Mouse (Mus musculus): Measurements from ENCODE around the gene Izumo4. TPM values are rescaled to one million over a fixed set of nuclear protein-coding genes. Genes with fewer than 3 reads are reported as not detected.

Izumo4 gene
- total RNA-seq, 4 experiments from 2014 or later, result 56.6 to 73.2 (median 69.8) TPM

DNA sequence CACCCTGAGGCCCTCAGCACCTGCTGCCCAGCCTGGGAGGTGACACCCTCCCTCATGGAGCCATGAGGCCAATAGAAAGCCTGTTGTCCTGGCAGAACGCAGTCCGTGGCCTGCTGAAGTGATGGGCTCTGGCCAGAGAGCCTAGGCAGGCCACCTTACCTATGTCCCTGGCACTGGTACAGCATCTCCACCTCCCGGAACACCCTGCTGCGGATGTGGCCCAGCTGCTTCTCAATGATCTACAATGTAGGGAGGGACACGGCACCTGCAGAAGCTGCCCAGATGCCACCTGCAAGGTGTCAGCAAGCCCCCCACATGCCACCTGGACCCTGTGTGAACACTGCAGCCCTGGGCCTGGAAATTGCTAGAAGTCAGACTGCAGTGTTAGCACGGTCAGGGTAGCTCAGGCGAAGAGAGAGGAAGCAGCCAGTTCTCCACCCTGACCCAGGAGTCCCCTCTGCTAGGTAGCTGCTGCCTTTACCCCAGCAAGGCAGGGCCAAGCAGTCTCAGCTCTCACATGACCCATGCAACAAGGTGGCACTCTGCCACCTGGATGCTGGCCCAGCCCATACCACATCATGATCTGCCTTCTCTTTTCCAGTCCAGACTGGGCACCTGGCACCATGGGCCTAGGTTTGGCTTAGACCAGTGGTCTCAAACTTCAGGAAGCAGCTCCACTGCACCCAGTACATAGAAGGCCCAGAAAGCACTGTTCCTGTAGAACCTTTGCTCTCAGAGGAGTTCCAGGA lies 32.1 kb upstream of the Izumo4 start:
- no peak for DNase-seq (ENCODE audit: low spot score in 2 of 2)

DNA sequence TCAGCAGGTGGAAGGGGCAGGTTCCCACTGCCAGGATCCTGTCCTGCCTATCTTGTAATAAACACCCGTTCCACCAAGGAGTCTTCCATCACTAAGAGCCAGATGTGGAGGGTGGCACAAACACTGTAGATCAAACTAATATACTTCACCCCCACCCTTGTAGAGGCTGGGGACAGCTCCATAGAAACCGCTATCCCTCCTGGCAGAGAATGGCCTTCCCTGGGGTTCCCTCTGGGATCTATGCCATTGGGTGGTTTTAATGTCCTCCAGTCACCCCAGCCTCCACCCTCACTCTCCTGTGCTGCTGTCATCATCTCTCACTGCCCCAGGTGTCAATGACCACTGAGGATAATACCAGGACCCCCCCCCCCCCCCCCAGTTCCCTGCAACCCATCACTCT lies 31.5 kb upstream of the Izumo4 start:
- DNase-seq (ENCODE audit: low spot score in 2 of 2), result no peak

DNA sequence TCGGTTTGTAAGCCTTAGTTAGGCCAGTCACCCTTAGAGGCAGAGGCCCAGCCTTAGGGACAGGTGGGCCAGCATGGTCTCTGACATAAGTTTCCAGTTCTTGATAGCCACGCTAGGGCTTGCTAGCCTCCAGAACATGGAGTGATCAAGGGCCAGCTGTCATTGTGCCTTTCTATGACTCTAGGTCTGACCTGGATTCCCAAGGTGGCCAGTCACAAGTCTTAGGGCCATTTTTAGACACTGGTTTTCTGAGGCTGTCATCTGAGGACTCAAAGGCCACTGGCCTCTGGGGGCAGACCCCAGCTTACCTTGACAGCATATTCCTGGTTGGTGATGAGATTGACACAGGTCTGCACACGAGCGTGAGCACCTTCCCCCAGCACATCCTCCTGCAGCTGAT lies 30.7 kb upstream of the Izumo4 start:
- DNase-seq (ENCODE audit: low spot score in 2 of 2), result no peak

DNA sequence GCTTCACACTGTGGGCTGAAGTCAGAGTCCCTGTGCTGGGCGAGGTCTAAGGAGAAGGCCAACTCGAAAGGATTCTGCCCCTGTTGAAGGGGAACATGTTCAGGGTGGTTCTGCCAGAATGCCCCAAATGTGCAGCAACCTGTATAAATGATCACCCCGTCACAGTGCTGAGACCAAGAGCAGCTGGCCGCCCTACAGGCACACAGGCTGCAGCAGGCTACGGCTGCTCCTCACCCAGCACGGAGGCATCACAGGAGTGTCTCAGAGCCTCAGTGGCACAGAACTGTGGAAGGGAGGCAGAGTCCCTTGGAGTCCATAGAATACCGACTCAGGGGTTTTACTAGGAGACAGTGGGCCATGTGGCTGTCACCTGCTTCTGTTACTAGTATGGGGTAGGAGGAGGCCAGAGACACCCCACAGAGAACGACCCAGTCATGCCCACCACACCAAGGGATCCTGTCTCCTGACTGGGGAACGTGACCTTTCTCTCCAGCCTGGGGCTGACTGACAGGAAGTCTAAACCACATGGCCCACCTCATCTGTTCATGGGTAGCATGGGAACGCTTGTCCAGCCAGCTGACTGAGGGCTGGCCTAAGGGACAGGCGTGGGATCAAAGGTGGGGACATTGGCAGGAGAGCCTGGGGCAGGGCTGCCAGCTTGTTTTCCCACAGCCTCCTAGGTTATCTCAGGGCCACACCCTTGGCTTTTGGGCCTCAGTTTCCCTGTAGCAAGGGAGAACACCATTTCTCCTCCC lies 29.9 kb upstream of the Izumo4 start:
- DNase-seq (ENCODE audit: low spot score in 2 of 2), result no peak

DNA sequence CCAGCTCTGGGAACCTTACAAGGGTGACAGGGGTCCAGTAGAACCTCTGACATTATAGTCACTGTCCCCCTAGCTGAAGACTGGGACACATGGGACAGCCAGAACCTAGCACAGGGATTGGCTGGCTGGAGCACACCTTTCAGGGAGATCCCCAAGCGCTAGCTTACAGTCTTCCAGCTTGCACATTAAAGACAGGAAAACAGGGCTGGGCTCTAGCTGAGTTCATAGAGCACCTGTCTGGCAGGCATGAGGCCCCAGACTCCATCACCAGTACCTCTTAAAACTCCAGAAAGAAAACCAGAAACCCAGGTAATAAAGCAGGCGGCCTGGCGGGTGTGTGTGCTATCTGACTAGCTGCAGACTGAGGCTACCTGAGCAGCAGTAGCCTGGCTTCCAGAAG lies 28.3 kb upstream of the Izumo4 start:
- no peak for DNase-seq (ENCODE audit: low spot score in 2 of 2)

DNA sequence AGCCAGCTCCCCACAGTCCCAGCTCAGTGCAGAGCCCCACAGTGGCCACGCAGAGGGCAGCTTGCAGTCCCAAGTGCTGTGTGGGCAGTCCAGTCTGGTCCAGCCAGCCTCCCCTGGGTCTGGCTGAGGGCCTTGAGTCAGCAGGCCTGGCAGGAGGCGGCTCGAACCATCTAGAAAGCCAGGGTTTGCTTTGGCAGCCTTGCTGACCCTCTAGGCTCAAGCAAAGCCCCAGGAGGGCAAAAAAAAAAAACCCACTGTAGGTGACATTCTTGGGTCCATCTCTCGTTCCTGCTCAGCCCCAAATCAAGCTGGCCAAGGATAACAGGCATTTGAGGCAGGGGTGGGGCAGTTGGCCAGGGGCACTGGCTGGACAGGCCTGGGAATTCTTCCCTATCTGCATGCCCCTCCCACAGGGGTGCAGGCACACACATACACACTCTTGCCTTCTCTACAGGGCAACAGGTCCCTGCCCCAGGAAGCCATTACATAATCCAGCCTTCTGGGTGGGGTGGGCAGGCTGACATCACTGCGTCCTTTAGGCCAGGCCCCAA lies 27.7 kb upstream of the Izumo4 start:
- no peak for DNase-seq (ENCODE audit: low spot score in 2 of 2)

DNA sequence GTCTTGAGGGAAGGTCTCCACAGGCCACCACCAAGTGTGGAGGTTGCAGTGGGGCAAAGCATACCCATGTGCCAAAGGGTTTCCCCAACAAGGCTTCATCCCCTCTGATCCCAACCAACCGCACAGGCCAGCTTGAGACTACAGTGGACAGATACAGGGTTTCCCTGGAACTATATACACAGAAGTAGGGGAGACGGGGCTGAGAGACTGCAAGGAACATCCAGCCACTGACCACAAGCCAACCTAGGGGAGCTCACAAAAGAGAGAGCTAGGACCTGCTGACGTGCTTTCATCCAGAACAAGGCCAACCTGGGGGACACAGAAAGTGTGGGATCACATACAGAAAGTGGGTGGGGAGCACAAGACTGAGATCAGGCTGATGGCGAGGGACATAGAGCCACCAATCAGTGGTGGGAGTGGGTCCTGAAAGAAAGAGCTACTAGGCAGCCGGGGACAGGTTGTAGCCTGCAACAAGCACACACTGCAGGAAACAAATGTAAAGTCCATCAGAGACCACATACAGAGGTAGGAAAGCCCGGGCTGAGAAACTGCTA lies 27.1 kb upstream of the Izumo4 start:
- no peak for DNase-seq (ENCODE audit: low spot score in 2 of 2)

DNA sequence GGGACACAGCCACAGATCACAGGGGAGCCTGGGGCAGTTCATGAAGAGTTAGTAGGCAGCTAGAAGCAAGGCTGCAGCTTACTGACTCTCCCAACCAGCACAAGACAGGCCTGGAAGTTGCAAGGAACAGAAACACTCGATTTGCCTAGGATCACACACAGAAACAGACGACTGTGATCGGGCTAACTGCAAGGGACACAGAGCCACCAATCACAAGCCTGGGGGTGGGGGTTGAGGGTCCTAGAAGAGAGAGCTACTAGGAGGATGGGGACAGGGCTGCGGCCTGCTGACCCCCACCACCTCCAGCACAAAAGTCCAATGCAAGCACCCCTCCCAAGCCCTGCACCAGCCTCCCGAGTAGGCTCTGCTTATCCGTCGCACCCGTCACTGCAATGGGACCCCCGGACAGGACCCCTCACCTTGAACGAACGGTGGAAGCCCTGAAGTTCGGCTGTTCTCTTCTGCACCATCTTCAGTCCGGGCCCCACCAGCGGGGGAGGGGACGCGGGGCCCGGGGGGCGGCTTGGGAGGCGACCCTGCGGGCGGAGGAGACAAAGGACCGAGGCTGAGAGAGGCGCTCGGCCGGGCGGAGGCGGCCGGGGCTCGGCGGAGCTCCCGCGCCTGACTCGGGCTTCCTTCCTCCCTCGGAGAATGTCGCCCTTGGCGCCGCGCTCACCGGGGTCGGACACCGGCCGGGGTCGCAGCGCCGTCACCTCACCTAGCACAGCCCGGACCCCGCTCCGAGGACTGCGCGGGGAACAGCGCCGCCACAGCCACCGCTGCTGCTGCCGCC lies 26.4 kb upstream of the Izumo4 start:
- DNase-seq (ENCODE audit: low spot score in 2 of 2), result peak in 1 of 2 experiments; percentile 41

DNA sequence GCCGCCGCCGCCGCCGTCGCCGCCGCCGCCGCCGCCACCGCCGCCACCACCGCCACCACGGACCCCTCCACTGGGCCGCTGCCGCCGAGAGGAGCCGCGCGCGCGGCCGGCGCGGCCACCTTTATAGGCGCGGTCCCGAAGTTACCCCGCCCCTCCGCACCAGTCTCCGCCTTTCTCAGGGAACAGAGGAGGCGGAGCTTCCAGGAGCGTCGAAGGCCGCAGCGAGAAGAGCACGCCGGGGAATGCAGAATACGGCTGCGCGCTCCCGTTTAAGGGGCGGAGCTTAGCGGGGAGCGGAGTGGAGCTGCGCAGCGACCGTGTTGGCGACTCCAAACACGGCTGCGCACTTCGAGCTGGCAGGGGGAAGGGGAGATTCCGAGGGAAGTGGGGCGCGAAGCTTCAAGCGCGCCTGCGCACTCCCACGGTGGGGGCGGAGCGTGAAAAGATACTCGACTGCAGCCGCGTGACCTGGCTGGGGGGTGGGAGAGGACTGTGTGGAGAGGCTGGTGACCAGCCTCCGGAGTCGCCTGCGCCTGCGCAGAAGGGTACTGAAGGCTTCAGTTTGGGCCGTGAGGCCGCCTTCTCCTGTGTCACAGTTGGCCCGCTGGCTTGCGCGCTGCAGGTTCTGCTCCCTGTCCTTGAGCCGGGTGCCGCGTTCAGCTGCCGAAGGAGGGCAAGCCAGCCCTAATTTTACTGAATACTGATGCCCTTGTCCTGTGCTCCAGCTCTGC lies 25.6 kb upstream of the Izumo4 start:
- DNase-seq (ENCODE audit: low spot score in 2 of 2), result peak; percentile 99

DNA sequence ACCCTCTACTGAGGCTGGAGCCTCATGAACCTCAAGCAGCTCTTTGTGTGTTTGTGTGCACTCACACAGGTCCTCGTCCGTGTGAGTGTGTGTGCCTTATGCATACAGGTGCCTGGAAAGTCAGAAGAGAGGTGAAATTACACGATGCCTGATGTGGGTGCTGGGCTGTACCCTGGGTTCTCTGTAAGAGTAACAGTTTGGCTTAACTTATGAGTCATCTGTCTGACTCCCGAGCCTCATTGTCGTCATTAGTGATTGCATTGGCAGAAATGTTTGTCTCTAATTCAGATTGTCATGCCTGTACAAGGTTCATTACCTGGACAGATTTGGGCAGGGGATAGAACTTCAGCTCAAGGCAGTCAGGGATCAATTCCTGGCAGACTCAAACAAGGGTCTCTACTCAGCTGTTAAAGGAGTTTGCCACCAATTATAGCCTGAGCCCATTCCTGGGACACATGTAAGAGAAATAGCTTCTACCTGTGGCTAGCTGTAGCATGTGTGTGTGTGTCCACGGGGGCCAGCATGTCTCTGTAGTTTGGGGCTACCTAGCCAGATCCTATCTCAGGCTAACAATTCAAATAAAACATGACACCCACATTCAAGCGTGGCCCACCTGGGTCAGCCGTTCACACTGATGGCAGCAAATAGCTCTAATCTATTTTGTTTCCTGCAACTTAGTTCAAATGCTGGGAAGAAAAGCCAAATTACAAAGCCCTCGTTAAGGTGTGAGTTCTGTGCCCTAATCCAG lies 24.7 kb upstream of the Izumo4 start:
- no peak for DNase-seq (ENCODE audit: low spot score in 2 of 2)

DNA sequence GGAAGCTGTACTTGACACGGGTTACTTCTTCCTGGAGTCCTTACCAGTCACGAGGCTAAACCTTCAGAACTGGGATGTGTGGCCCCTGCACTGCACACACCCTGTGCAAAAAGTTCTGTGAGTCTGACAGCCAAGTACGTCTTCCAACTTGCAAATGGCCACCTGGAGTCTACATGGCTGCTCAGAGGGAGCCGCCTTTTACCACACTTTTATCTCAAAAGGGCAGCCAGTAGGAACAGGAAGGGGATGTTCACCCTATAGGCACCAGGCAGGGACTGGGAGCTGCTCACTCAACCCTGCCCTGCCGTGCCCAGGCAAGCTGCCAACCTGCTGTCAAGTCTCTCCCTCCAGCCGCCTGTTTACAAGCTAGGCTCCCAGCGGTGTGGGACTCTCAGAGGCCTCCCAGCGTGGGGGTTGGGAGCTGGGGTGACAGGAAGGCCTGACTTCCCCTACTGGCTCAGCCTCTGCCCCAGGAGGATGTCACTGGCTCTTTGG lies 24.0 kb upstream of the Izumo4 start, which contains the start of gene Mknk2:
Gene Mknk2 (minus strand): TSS at position 171 of the 495 bp plus-strand sequence.
- DNase-seq (ENCODE audit: low spot score in 2 of 2), result peak; percentile 79 to 87

DNA sequence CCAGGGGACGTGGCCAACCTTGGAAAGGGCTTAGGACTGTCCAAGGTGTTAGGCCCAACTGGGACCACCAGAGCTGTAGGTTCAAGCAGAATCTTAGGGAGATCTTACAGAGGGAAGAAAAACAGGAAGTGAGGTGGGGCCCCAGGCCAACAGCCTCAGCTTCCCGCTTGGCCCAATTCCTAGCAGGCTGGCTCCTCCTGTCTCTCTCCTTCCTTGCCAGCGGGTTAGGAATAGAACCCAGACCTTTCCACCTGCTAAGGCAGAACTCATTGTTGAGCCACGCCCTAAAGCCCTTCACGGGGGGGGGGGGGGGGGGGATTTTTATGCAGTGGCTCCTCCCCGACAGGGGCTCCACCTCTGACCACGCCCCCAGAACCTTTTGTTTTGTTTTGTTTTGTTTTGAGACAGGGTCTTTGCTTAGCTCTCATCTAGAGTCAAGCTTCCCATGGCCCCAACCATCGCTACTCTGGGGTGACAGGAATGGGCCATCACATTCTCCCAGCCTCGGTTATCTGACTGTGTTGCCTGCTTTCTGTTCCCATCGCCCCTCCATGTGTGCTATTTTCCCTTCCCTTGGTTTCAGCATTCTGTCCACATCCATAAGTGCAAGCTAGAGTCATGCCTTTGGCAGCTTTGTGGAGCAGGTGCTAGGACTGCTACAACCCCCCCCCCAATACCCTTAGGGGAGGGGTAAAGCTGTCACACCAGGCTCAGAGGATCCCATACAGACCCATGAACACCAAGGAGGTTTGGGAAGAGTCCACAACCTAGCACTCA lies 23.2 kb upstream of the Izumo4 start:
- no peak for DNase-seq (ENCODE audit: low spot score in 2 of 2)

DNA sequence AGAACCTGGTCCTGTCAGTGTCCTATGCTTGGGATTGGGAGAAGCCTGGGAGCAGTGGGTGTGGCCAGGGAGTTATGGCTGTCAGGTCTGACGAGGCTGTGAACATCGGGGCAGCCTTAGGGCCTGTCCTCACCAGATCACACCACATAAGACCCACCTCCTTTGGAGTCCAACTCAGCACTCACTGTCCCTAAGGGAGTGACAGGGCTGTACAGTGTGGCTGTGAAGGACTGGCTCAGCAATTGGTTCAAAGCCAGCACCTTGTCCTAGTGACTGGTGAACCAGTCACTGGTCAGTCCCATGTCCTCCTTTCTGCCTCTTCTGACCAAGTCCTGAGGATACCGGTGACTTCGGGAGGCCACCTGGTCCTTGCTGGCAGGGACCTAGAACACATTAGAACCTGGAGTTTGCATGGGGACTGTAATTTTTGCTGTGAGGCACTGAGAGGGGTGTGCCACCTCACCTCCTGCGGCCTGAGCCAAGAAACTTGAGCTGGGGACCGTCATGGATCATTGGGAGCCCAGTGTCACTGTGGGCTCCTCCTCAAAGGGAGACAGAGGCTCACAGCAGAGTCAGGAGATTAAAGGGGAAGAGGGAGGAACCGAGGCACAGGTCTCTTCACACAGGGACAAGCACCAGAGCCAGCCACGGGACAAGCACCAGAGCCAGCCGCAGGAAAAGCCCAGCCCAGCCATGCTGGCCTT lies 22.3 kb upstream of the Izumo4 start:
- DNase-seq (ENCODE audit: low spot score in 2 of 2), result no peak

DNA sequence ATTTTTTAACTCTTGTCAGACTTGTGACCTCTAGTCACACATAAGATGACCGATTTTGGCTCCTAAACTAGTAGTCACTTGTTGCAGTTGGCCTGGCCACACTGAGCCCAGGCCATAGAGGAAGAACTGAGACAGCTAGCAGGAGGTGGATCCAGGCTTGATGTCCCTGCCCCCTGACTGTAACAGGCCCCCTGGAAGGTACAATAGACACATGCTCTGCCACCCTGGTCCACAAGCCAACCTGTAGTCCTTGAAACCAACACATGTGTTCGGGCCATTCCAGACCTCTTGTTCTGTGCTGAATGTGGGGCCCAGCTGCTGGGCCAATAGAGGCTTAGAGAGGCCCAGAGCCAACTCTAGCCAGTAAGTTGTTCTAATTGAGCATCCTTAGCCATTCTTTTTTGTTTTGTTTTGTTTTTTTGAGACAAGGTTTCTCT lies 21.7 kb upstream of the Izumo4 start:
- DNase-seq (ENCODE audit: low spot score in 2 of 2), result no peak

DNA sequence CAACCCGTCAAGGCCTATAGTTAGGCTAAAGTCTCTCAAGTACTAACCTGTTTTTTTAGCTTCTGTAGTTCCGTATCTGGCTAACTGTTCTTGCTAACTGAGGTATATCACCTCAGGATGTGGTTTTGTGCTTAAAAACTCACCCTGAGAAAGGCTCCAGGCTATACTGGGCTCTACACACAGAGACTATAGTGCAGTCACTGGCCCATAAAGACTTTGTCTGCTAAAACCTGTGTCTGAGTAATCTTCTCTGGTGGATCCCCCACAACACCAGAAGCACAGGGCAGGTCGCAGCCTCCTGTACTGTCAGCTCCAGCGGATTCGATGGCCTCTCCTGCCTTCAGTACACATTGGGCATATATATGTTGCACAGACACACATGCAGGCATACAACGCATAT lies 20.0 kb upstream of the Izumo4 start:
- DNase-seq (ENCODE audit: low spot score in 2 of 2), result no peak

DNA sequence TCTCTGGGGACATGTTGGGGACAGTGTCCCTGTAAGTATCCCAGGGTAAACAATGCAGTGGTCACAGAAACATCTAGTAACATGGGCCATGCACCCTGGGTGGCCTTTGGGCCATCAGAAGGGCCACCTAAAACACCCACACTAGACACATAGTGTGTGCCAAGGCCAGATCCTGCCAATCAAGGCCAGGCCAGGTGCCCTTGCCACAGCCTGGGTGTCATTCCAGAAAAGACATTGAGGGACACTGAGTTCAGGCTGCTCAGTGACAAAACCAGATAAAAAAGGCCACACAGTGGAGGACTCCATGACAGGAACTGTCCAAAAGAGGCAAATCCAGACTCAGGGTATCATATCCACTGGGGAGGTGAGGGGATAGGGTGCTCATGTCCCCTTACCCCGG lies 18.3 kb upstream of the Izumo4 start:
- no peak for DNase-seq (ENCODE audit: low spot score in 2 of 2)

DNA sequence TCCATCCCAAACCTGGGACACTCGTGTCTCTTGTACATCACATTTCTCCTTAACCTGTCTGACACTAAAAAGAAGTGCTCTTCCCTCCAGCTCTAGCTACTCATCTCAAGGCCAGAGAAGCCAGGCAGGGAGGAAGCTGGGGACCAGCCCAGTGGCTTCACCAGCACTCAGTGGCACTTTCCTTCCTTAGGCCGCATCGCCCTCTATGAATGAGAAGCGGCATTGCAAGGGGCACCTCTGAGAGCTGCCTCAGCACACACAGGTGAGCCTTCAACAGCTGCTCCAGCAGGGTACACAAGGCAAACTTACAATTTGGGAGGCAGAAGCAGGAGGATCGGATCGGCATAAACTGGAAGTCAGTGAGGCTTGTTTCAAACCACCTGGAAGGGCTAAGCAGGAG lies 17.8 kb upstream of the Izumo4 start:
- no peak for DNase-seq (ENCODE audit: low spot score in 2 of 2)

DNA sequence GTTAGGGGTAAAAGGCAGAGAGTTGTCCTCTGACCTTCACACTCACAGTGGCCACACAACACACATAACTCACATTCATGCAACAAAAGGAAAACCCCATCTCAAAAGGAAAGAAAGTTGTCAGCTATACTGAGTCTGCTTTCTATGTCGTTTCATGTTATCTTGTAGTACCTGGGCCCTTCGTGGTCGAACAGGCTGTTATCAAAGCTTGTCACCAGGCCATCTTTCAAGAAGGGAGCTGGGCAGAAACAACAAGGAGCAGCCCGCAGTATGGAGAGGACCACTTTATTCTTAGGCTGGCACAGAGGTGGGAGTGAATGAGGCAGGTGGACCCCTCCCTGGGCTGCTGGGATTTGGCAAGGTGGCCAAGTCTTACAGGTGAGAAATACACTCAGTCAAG lies 17.0 kb upstream of the Izumo4 start:
- no peak for DNase-seq (ENCODE audit: low spot score in 2 of 2)
